Mouse (Mus musculus) CH12.LX (cell line): Measurements from ENCODE around the gene Lamc2.

Experiments
- EP300 ChIP-seq: IDR thresholded peaks from 2 replicates; pipeline ENCODE4 v1.6.1; 2011; ENCODE audit warnings: low read length, improper control_type of control experiment
- MAX ChIP-seq: IDR thresholded peaks from 2 replicates; pipeline ENCODE4 v1.6.1; 2011; ENCODE audit warnings: low read length, improper control_type of control experiment
- POLR2A ChIP-seq: IDR thresholded peaks from 2 replicates; pipeline ENCODE4 v1.6.1; 2011; ENCODE audit warnings: low read depth, mild to moderate bottlenecking, improper control_type of control experiment, low read length
- ZC3H11A ChIP-seq: IDR thresholded peaks from 2 replicates; pipeline ENCODE4 v1.6.1; 2012; ENCODE audit warnings: low read depth, mild to moderate bottlenecking, inconsistent platforms, low read length, improper control_type of control experiment

DNA sequence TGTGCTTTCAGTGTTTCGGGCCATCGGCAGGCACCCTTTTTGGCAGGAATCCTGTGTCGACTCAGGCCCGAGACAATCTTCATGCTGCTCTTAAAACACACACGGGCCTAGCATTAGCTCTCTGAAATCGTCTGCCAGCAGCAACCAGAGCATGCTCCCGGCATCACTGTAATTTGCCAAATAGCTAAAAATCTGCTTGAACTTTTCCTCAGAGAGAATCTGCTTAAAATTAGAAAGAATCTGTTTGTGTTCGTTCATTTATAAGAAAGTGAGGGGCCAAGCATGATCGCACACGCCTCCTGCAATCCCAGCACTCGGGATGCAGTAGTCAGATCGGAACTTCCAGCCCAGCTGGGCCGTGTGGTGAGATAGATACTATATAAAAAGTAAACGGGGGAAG is 15.2 kb upstream of the Lamc2 start:
- no peak for TF ChIP-seq EP300
- no peak for TF ChIP-seq MAX
- no peak for TF ChIP-seq ZC3H11A
- no peak for TF ChIP-seq POLR2A
